Mouse (Mus musculus): ENCODE results near the gene Rbfox2.

- no peak for TF ChIP-seq CTCF (IDR thresholded peaks at IDR 0.05; ENCODE audit: control insufficient read depth, insufficient read depth, low read length)
- TF ChIP-seq POLR2A (IDR thresholded peaks at IDR 0.05; ENCODE audit: borderline replicate concordance, control insufficient read depth, low read depth, low read length) = no peak
Observed at GRCm38 (mm10) chr15:77262782-77263181, 44.0 kb downstream of the Rbfox2 start.

All from bone marrow, adult 2 months (tissue).